In the genomic region with DNA sequence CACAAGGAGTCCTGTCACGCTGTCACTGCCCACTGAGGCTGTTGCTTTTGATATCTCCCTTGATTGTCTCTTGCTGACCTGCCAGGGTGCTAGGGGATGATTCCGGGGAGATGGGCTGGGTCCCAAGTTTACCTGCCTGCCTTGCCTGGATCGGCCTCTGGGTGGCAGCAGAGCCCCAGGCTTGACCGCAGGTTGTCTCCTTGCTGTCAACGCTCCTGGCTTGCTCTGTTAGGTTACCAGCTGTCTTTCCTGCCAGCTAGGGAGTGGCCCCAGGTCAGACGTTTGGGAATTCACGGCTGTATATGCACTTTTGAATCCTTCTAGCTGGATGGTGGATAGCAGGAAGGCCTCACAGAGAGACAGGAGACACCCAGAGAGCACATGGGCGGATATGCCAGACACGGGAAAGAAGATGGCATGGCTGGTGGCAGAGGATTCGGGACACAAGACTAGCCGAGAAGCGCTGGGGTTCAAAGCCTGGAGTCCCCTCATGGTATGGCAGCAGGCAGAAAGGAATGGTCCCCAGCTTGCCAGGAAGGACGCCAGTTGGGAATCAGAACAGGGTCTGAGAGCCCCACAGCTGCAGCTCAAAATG, we compare ENCODE assay signal across 9 mouse cellular contexts. TPM values are rescaled to one million over a fixed set of nuclear protein-coding genes. Genes with fewer than 3 reads are reported as not detected.
DNase-seq lines count a peak whose midpoint lies in the region; ATAC-seq and TF ChIP-seq lines count a peak whose summit lies in the region.
"Had no signal": no experiment of that assay in that cellular context is flagged by ENCODE, and none has a peak within 500 bp of the region (broad histone marks: within the 10 kb centered on the region; RNA-seq: fewer than 3 reads in every experiment).

No protein-coding gene starts in this region.

- H3K79me2 ChIP-seq in C2C12 (ENCODE audit: control insufficient read depth, insufficient read depth): no peaks in the 10 kb centered on the region

- DNase-seq in ZHBTc4 (ENCODE audit: low read depth, low spot score): peak; percentile 90
- DNase-seq in gastrocnemius, postnatal 4 days (ENCODE audit: low spot score in 2 of 2): peak; percentile 52 to 61
- DNase-seq in kidney, postnatal 4 days: peak; percentile 80 to 85
- DNase-seq in lung, postnatal 10 days: peak; percentile 74
- DNase-seq in retina, postnatal 7 days (ENCODE audit: low read depth, low spot score): peak; percentile 53
- DNase-seq in c-Kit-positive CD71-positive TER-119-positive erythroid progenitor cells, embryonic 14.5 days (ENCODE audit: low spot score): no peak

- peak; percentile 88 for TF ChIP-seq CTCF in C2C12 (IDR thresholded peaks at IDR 0.05; ENCODE audit: control insufficient read depth, insufficient read depth, insufficient read length)

- no peak overlapping the region for H3K4me3 ChIP-seq in C2C12 (ENCODE audit: insufficient read depth, poor library complexity, severe bottlenecking)
- H3K4me3 ChIP-seq: stomach, embryonic 15.5 days had no signal

- peaks cover 3% of the 10 kb centered on the region for H3K27me3 ChIP-seq in C2C12 (ENCODE audit: control insufficient read depth, insufficient read depth, insufficient read length)
- H3K27me3 ChIP-seq: stomach, embryonic 15.5 days had no signal

- no peak overlapping the region for H3ac ChIP-seq in C2C12 (ENCODE audit: control insufficient read depth, insufficient read length, low read depth)

- peak; percentile 89 for ATAC-seq in common myeloid progenitor, adult 5-6 weeks (replicated peaks; ENCODE audit: low read depth, poor library complexity, severe bottlenecking)

- no peaks in the 10 kb centered on the region for H3K36me3 ChIP-seq in C2C12 (ENCODE audit: control insufficient read depth, insufficient read depth)
- H3K36me3 ChIP-seq: stomach, embryonic 15.5 days had no signal

- no peaks in the 10 kb centered on the region for H3K79me3 ChIP-seq in C2C12 (ENCODE audit: low read depth)

TF ChIP-seq in C2C12, 6 proteins besides CTCF, POLR2A, EP300 and RAD21:
- TF ChIP-seq FOSL1 (IDR thresholded peaks at IDR 0.05; ENCODE audit: insufficient read depth, low read length, poor library complexity, severe bottlenecking): no peak
- TF ChIP-seq MYOG (IDR thresholded peaks at IDR 0.05; ENCODE audit: control insufficient read depth, extremely low read depth, insufficient read length): no peak
- TF ChIP-seq CEBPB (IDR thresholded peaks at IDR 0.05; ENCODE audit: low read depth): no peak
- no peak for TF ChIP-seq USF1 (IDR thresholded peaks at IDR 0.05; ENCODE audit: low read depth)
- TF ChIP-seq MYOD1 (IDR thresholded peaks at IDR 0.05; ENCODE audit: control insufficient read depth, insufficient read length, low read depth): no peak
- no peak for TF ChIP-seq MAX (IDR thresholded peaks at IDR 0.05)

RNA-seq across cellular contexts. Expression of gene Gjb5, which starts 10.5 kb away (rescaled TPM):
- polyA plus RNA-seq in C2C12 (2012; fragmentation: generic; extraction: Trizol): 0.37 TPM
- not detected in 2 replicates for total RNA-seq in common myeloid progenitor, adult 5-6 weeks (2017)
- under 1 TPM; 0.70 to 0.88 TPM for total RNA-seq in gastrocnemius, postnatal 4 days (2021)

RNA-seq across cellular contexts. Expression of gene Gjb4, which starts 14.6 kb away (rescaled TPM):
- 9.0 TPM for polyA plus RNA-seq in C2C12 (2012; fragmentation: generic; extraction: Trizol)
- not detected in 2 replicates for total RNA-seq in common myeloid progenitor, adult 5-6 weeks (2017)
- total RNA-seq in gastrocnemius, postnatal 4 days (2021): not detected

RNA-seq across cellular contexts. Expression of gene Gjb3, which starts 37.8 kb away (rescaled TPM):
- 1.8 TPM for polyA plus RNA-seq in C2C12 (2012; fragmentation: generic; extraction: Trizol)
- 0.63 and 1.4 TPM in 2 replicates for total RNA-seq in common myeloid progenitor, adult 5-6 weeks (2017)
- total RNA-seq in gastrocnemius, postnatal 4 days (2021): not detected

RNA-seq across cellular contexts. Expression of gene Gja4, which starts 54.6 kb away (rescaled TPM):
- polyA plus RNA-seq in C2C12 (2012; fragmentation: generic; extraction: Trizol): 0.07 TPM
- not detected in 2 replicates for total RNA-seq in common myeloid progenitor, adult 5-6 weeks (2017)
- total RNA-seq in gastrocnemius, postnatal 4 days (2021): 10 to 100 TPM; 18.2 to 19.5 TPM
